Mouse (Mus musculus): ENCODE data around the gene Jtb. TPM values are rescaled to one million over a fixed set of nuclear protein-coding genes. Genes with fewer than 3 reads are reported as not detected.

Gene Jtb
- polyA plus RNA-seq, 1 experiment from 2014 or later = 90.2 TPM

GRCm38 (mm10) chr3:90265932-90266741 is 34.7 kb downstream of the Jtb start:
- no peaks in the 10 kb centered on the region for H3K27me3 ChIP-seq
- peak overlapping the region; percentile 90 for H3K4me2 ChIP-seq
- H3K36me3 ChIP-seq = peaks cover 25% of the 10 kb centered on the region
- ATAC-seq (ENCODE audit: low FRiP score, low read depth) = peak; percentile 39; the same call in 1 of the 2 replicates
- peak overlapping the region; percentile 90 for H3K4me3 ChIP-seq
- H3K9ac ChIP-seq = peak overlapping the region; percentile 90
- H3K27ac ChIP-seq (replicated peaks) = peak overlapping the region; percentile 98
- peaks cover 15% of the 10 kb centered on the region for H3K4me1 ChIP-seq (replicated peaks)
- H3K9me3 ChIP-seq = no peaks in the 10 kb centered on the region
- 27% methylated on average over 16 of the region's 16 CpGs for WGBS

- Histone ChIP-seq H3K9ac (no peak overlapping the region), H3K36me3 (peaks cover 16% of the 10 kb centered on the region), H3K27me3 (no peaks in the 10 kb centered on the region), H3K4me2 (no peak overlapping the region; the same call in 1 of the 2 replicates), H3K4me1 (replicated peaks) (peaks cover 15% of the 10 kb centered on the region), H3K4me3 (no peak overlapping the region), H3K27ac (replicated peaks) (no peak overlapping the region), H3K9me3 (no peaks in the 10 kb centered on the region)
- no peak for ATAC-seq (ENCODE audit: low FRiP score, low read depth)
- WGBS = 92% methylated on average over 20 of the region's 20 CpGs
These were observed 35.7 kb downstream of the Jtb start for GRCm38 (mm10) chr3:90266901-90267775.

GRCm38 (mm10) chr3:90268190-90268589 is 36.8 kb downstream of the Jtb start:
- H3K4me2 ChIP-seq = no peak overlapping the region
- H3K4me1 ChIP-seq (replicated peaks) = peaks cover 15% of the 10 kb centered on the region
- H3K9me3 ChIP-seq = no peaks in the 10 kb centered on the region
- 97% methylated on average over 11 of the region's 11 CpGs for WGBS
- H3K9ac ChIP-seq = no peak overlapping the region
- no peak overlapping the region for H3K27ac ChIP-seq (replicated peaks)
- no peak for ATAC-seq (ENCODE audit: low FRiP score, low read depth)
- H3K27me3 ChIP-seq = no peaks in the 10 kb centered on the region
- peaks cover 12% of the 10 kb centered on the region for H3K36me3 ChIP-seq
- no peak overlapping the region for H3K4me3 ChIP-seq

GRCm38 (mm10) chr3:90268971-90269370 is 37.6 kb downstream of the Jtb start:
- Histone ChIP-seq H3K4me2 (no peak overlapping the region), H3K4me1 (replicated peaks) (peaks cover 15% of the 10 kb centered on the region), H3K9ac (no peak overlapping the region), H3K4me3 (no peak overlapping the region), H3K27ac (replicated peaks) (no peak overlapping the region), H3K27me3 (no peaks in the 10 kb centered on the region), H3K9me3 (no peaks in the 10 kb centered on the region), H3K36me3 (peaks cover 16% of the 10 kb centered on the region)
- 87% methylated on average over 16 of the region's 16 CpGs for WGBS
- no peak for ATAC-seq (ENCODE audit: low FRiP score, low read depth)

- no peak overlapping the region for H3K27ac ChIP-seq (replicated peaks)
- H3K4me1 ChIP-seq (replicated peaks) = peaks cover 12% of the 10 kb centered on the region
- peaks cover 20% of the 10 kb centered on the region for H3K36me3 ChIP-seq
- H3K4me3 ChIP-seq = no peak overlapping the region
- no peak for ATAC-seq (ENCODE audit: low FRiP score, low read depth)
- no peak overlapping the region for H3K9ac ChIP-seq
- no peak overlapping the region for H3K4me2 ChIP-seq
- WGBS = 94% methylated on average over 8 of the region's 8 CpGs
- no peaks in the 10 kb centered on the region for H3K27me3 ChIP-seq
- no peaks in the 10 kb centered on the region for H3K9me3 ChIP-seq
These were observed 39.4 kb downstream of the Jtb start for GRCm38 (mm10) chr3:90270784-90271183.

GRCm38 (mm10) chr3:90272170-90272569 is 40.8 kb downstream of the Jtb start:
- Histone ChIP-seq H3K4me1 (replicated peaks) (no peaks in the 10 kb centered on the region), H3K4me2 (no peak overlapping the region), H3K9me3 (no peaks in the 10 kb centered on the region), H3K27ac (replicated peaks) (no peak overlapping the region), H3K9ac (no peak overlapping the region), H3K4me3 (no peak overlapping the region), H3K27me3 (no peaks in the 10 kb centered on the region), H3K36me3 (peaks cover 20% of the 10 kb centered on the region)
- no peak for ATAC-seq (ENCODE audit: low FRiP score, low read depth)
- WGBS = 73% methylated on average over 9 of the region's 9 CpGs

- WGBS = 93% methylated on average over 22 of the region's 22 CpGs
- no peak for ATAC-seq (ENCODE audit: low FRiP score, low read depth)
- H3K4me1 ChIP-seq (replicated peaks) = no peaks in the 10 kb centered on the region
- no peaks in the 10 kb centered on the region for H3K27me3 ChIP-seq
- no peak overlapping the region for H3K27ac ChIP-seq (replicated peaks)
- H3K4me3 ChIP-seq = no peak overlapping the region
- H3K9me3 ChIP-seq = no peaks in the 10 kb centered on the region
- H3K4me2 ChIP-seq = no peak overlapping the region
- peaks cover 29% of the 10 kb centered on the region for H3K36me3 ChIP-seq
- no peak overlapping the region for H3K9ac ChIP-seq
These were observed 42.5 kb downstream of the Jtb start for GRCm38 (mm10) chr3:90273855-90274254.

GRCm38 (mm10) chr3:90275286-90275685 is 43.9 kb downstream of the Jtb start:
- Histone ChIP-seq H3K36me3 (peaks cover 42% of the 10 kb centered on the region), H3K4me2 (no peak overlapping the region), H3K9ac (no peak overlapping the region), H3K9me3 (no peaks in the 10 kb centered on the region), H3K27ac (replicated peaks) (no peak overlapping the region), H3K27me3 (no peaks in the 10 kb centered on the region), H3K4me1 (replicated peaks) (no peaks in the 10 kb centered on the region), H3K4me3 (no peak overlapping the region)
- 91% methylated on average over 11 of the region's 11 CpGs for WGBS
- ATAC-seq (ENCODE audit: low FRiP score, low read depth) = no peak

GRCm38 (mm10) chr3:90276858-90277257 is 45.5 kb downstream of the Jtb start:
- WGBS = 56% methylated on average over 15 of the region's 16 CpGs
- no peak overlapping the region for H3K27ac ChIP-seq (replicated peaks)
- peaks cover 52% of the 10 kb centered on the region for H3K36me3 ChIP-seq
- H3K4me3 ChIP-seq = no peak overlapping the region
- H3K9me3 ChIP-seq = no peaks in the 10 kb centered on the region
- ATAC-seq (ENCODE audit: low FRiP score, low read depth) = no peak
- no peak overlapping the region for H3K4me2 ChIP-seq
- no peaks in the 10 kb centered on the region for H3K4me1 ChIP-seq (replicated peaks)
- no peaks in the 10 kb centered on the region for H3K27me3 ChIP-seq
- H3K9ac ChIP-seq = no peak overlapping the region

GRCm38 (mm10) chr3:90277793-90278192 is 46.4 kb downstream of the Jtb start:
- no peak for ATAC-seq (ENCODE audit: low FRiP score, low read depth)
- no peaks in the 10 kb centered on the region for H3K4me1 ChIP-seq (replicated peaks)
- H3K9ac ChIP-seq = no peak overlapping the region
- H3K27ac ChIP-seq (replicated peaks) = no peak overlapping the region
- H3K4me3 ChIP-seq = no peak overlapping the region
- H3K4me2 ChIP-seq = no peak overlapping the region
- peaks cover 45% of the 10 kb centered on the region for H3K36me3 ChIP-seq
- WGBS = 92% methylated on average over 9 of the region's 9 CpGs
- H3K9me3 ChIP-seq = no peaks in the 10 kb centered on the region
- H3K27me3 ChIP-seq = no peaks in the 10 kb centered on the region

GRCm38 (mm10) chr3:90278211-90278610 is 46.8 kb downstream of the Jtb start:
- no peak overlapping the region for H3K4me3 ChIP-seq
- peaks cover 43% of the 10 kb centered on the region for H3K36me3 ChIP-seq
- no peak overlapping the region for H3K9ac ChIP-seq
- ATAC-seq (ENCODE audit: low FRiP score, low read depth) = no peak
- H3K27ac ChIP-seq (replicated peaks) = no peak overlapping the region
- no peaks in the 10 kb centered on the region for H3K27me3 ChIP-seq
- H3K4me2 ChIP-seq = no peak overlapping the region
- WGBS = 97% methylated on average over 10 of the region's 10 CpGs
- no peaks in the 10 kb centered on the region for H3K9me3 ChIP-seq
- H3K4me1 ChIP-seq (replicated peaks) = no peaks in the 10 kb centered on the region

- Histone ChIP-seq H3K4me2 (no peak overlapping the region), H3K9me3 (no peaks in the 10 kb centered on the region), H3K27ac (replicated peaks) (no peak overlapping the region), H3K27me3 (no peaks in the 10 kb centered on the region), H3K36me3 (peaks cover 34% of the 10 kb centered on the region), H3K4me3 (no peak overlapping the region), H3K9ac (no peak overlapping the region), H3K4me1 (replicated peaks) (no peaks in the 10 kb centered on the region)
- ATAC-seq (ENCODE audit: low FRiP score, low read depth) = no peak
- 93% methylated on average over 9 of the region's 9 CpGs for WGBS
These were observed 47.8 kb downstream of the Jtb start for GRCm38 (mm10) chr3:90279216-90279615.

Measured in hindbrain, embryonic 15.5 days (tissue).